In the genomic region with DNA sequence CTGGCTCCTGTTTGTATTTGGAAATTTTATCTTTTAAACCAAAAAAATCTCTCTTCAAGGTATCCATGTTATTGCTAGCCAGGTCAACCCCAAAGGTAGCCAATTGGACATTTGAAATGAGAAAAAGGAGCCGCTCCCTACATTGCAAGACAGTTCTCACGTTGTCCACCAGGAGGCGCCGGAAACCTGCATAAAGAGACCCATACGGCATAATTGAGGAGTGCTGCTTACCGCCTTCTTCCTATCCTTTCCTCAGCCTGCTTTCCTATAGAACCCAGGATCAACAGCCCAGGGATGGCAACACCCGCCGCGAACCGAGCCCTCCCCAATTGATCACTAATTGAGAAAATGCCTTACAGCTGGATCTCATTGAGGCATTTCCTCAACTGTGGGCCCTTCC, we compare ENCODE assay signal across 8 mouse cellular contexts. TPM values are rescaled to one million over a fixed set of nuclear protein-coding genes. Genes with fewer than 3 reads are reported as not detected.
A peak's percentile ranks its signal among the peaks of the same experiment; 100 is the strongest.
DNase-seq lines count a peak whose midpoint lies in the region; ATAC-seq lines count a peak whose summit lies in the region.

No protein-coding gene starts in this region.

- no peak overlapping the region for H3K4me3 ChIP-seq in midbrain, embryonic 10.5 days
- no peak overlapping the region for H3K4me3 ChIP-seq in midbrain, embryonic 16.5 days (ENCODE audit: low read depth, low read length)
- no peak overlapping the region for H3K4me3 ChIP-seq in hindbrain, embryonic 14.5 days (replicated peaks; ENCODE audit: low read length)
- H3K4me3 ChIP-seq in midbrain, embryonic 13.5 days (replicated peaks), result no peak overlapping the region

- ATAC-seq in midbrain, embryonic 16.5 days, result no peak
- ATAC-seq in hindbrain, embryonic 14.5 days (ENCODE audit: low FRiP score), result peak; percentile 55; the same call in 1 of the 2 replicates
- 0 out of 2 replicates have a peak, but pooled peaks have one; percentile 22 for ATAC-seq in midbrain, embryonic 13.5 days

- H3K27ac ChIP-seq in midbrain, embryonic 10.5 days (replicated peaks), result no peak overlapping the region
- H3K27ac ChIP-seq in midbrain, embryonic 16.5 days (ENCODE audit: low read length), result no peak overlapping the region
- no peak overlapping the region for H3K27ac ChIP-seq in hindbrain, embryonic 14.5 days
- no peak overlapping the region for H3K27ac ChIP-seq in midbrain, embryonic 13.5 days

- H3K9ac ChIP-seq in midbrain, embryonic 16.5 days (ENCODE audit: low read depth, low read length), result no peak overlapping the region
- no peak overlapping the region for H3K9ac ChIP-seq in hindbrain, embryonic 14.5 days
- no peak overlapping the region for H3K9ac ChIP-seq in midbrain, embryonic 13.5 days (replicated peaks)

- DNase-seq in midbrain, embryonic 10.5 days (ENCODE audit: low spot score), result peak; percentile 86
- DNase-seq in cerebellum, adult 8-10 months, result peak; percentile 77
- DNase-seq in forelimb bud, embryonic 11.5 days (ENCODE audit: low read depth, low spot score), result peak; percentile 87
- peak; percentile 93 for DNase-seq in hindbrain, embryonic 14.5 days (ENCODE audit: low spot score)
- peak; percentile 85 to 91 for DNase-seq in left cerebral cortex, adult 18-20 months (ENCODE audit: low spot score in 2 of 2)
- peak; percentile 56 to 68 for DNase-seq in spleen, postnatal 36 days (ENCODE audit: low spot score in 2 of 2)

- H3K4me1 ChIP-seq in midbrain, embryonic 10.5 days, result peaks cover 20% of the 10 kb centered on the region
- H3K4me1 ChIP-seq in midbrain, embryonic 16.5 days (ENCODE audit: control insufficient read depth, insufficient read depth, low read length), result no peaks in the 10 kb centered on the region; the same call in 1 of the 2 replicates
- no peaks in the 10 kb centered on the region for H3K4me1 ChIP-seq in hindbrain, embryonic 14.5 days (replicated peaks; ENCODE audit: control insufficient read depth, insufficient read depth, low read length)
- peaks cover 4% of the 10 kb centered on the region; the same call in 1 of the 2 replicates for H3K4me1 ChIP-seq in midbrain, embryonic 13.5 days (replicated peaks)

- peaks cover 22% of the 10 kb centered on the region for H3K27me3 ChIP-seq in midbrain, embryonic 10.5 days (ENCODE audit: low read depth, poor library complexity, severe bottlenecking)
- peaks cover 6% of the 10 kb centered on the region; the same call in 1 of the 2 replicates for H3K27me3 ChIP-seq in midbrain, embryonic 16.5 days (ENCODE audit: control insufficient read depth, insufficient read depth, low read depth, low read length)
- H3K27me3 ChIP-seq in hindbrain, embryonic 14.5 days (ENCODE audit: control insufficient read depth, insufficient read depth, low read length), result 0 out of 2 replicates have a peak, but pooled peaks cover 4% of the 10 kb centered on the region
- H3K27me3 ChIP-seq in midbrain, embryonic 13.5 days, result peaks cover 21% of the 10 kb centered on the region; the same call in 1 of the 2 replicates

- WGBS in midbrain, embryonic 10.5 days, result 0% methylated on average over 10 of the region's 10 CpGs
- 0% methylated on average over 10 of the region's 10 CpGs for WGBS in midbrain, embryonic 16.5 days
- WGBS in hindbrain, embryonic 14.5 days, result under 1% methylated on average over 10 of the region's 10 CpGs
- under 1% methylated on average over 10 of the region's 10 CpGs for WGBS in midbrain, embryonic 13.5 days

- H3K9me3 ChIP-seq in midbrain, embryonic 10.5 days (replicated peaks), result no peaks in the 10 kb centered on the region
- H3K9me3 ChIP-seq in midbrain, embryonic 16.5 days (replicated peaks; ENCODE audit: control insufficient read depth, low read length, poor library complexity, severe bottlenecking), result no peaks in the 10 kb centered on the region
- no peaks in the 10 kb centered on the region for H3K9me3 ChIP-seq in hindbrain, embryonic 14.5 days (ENCODE audit: control insufficient read depth, low read length)
- no peaks in the 10 kb centered on the region for H3K9me3 ChIP-seq in midbrain, embryonic 13.5 days

- H3K4me2 ChIP-seq in midbrain, embryonic 16.5 days (ENCODE audit: low read length), result no peak overlapping the region
- no peak overlapping the region for H3K4me2 ChIP-seq in hindbrain, embryonic 14.5 days (replicated peaks)
- H3K4me2 ChIP-seq in midbrain, embryonic 13.5 days (replicated peaks), result no peak overlapping the region

- no peaks in the 10 kb centered on the region for H3K36me3 ChIP-seq in midbrain, embryonic 10.5 days
- H3K36me3 ChIP-seq in midbrain, embryonic 16.5 days (ENCODE audit: control insufficient read depth, insufficient read depth, low read length), result no peaks in the 10 kb centered on the region
- H3K36me3 ChIP-seq in hindbrain, embryonic 14.5 days (replicated peaks; ENCODE audit: control insufficient read depth, insufficient read depth), result no peaks in the 10 kb centered on the region
- H3K36me3 ChIP-seq in midbrain, embryonic 13.5 days, result no peaks in the 10 kb centered on the region

RNA-seq across cellular contexts. Expression of gene Krt8, which starts 16.2 kb away (rescaled TPM):
- polyA plus RNA-seq in midbrain, embryonic 10.5 days (2016; fragmentation: Nextera tagmentation; extraction: Ambion mirVana), result 18.5 and 21.9 TPM in 2 replicates
- 2.2 TPM in 2 replicates for polyA plus RNA-seq in midbrain, embryonic 16.5 days (2015; fragmentation: Nextera tagmentation; extraction: Ambion mirVana)
- polyA plus RNA-seq in hindbrain, embryonic 14.5 days (2014; fragmentation: Nextera tagmentation; extraction: Ambion mirVana), result 4.1 and 6.8 TPM in 2 replicates
- total RNA-seq in left cerebral cortex, adult 18-20 months (2021), result not detected
- 1.1 and 1.6 TPM in 2 replicates for polyA plus RNA-seq in midbrain, embryonic 13.5 days (2015; fragmentation: Nextera tagmentation; extraction: Ambion mirVana)

RNA-seq across cellular contexts. Expression of gene Krt78, which starts 34.0 kb away (rescaled TPM):
- not detected in 2 replicates for polyA plus RNA-seq in midbrain, embryonic 10.5 days (2016; fragmentation: Nextera tagmentation; extraction: Ambion mirVana)
- polyA plus RNA-seq in midbrain, embryonic 16.5 days (2015; fragmentation: Nextera tagmentation; extraction: Ambion mirVana), result not detected in 2 replicates
- polyA plus RNA-seq in hindbrain, embryonic 14.5 days (2014; fragmentation: Nextera tagmentation; extraction: Ambion mirVana), result 0.07 TPM in 1 of 2 replicates, not detected in the other
- not detected for total RNA-seq in left cerebral cortex, adult 18-20 months (2021)
- polyA plus RNA-seq in midbrain, embryonic 13.5 days (2015; fragmentation: Nextera tagmentation; extraction: Ambion mirVana), result not detected in 2 replicates

RNA-seq across cellular contexts. Expression of gene Krt18, which starts 39.9 kb away (rescaled TPM):
- polyA plus RNA-seq in midbrain, embryonic 10.5 days (2016; fragmentation: Nextera tagmentation; extraction: Ambion mirVana), result 11.4 and 21.0 TPM in 2 replicates
- polyA plus RNA-seq in midbrain, embryonic 16.5 days (2015; fragmentation: Nextera tagmentation; extraction: Ambion mirVana), result 3.8 and 5.1 TPM in 2 replicates
- 8.6 and 15.7 TPM in 2 replicates for polyA plus RNA-seq in hindbrain, embryonic 14.5 days (2014; fragmentation: Nextera tagmentation; extraction: Ambion mirVana)
- under 1 TPM in 1 of 2 experiments, not detected in 1; 0.26 TPM for total RNA-seq in left cerebral cortex, adult 18-20 months (2021)
- polyA plus RNA-seq in midbrain, embryonic 13.5 days (2015; fragmentation: Nextera tagmentation; extraction: Ambion mirVana), result 1.2 and 2.5 TPM in 2 replicates

RNA-seq across cellular contexts. Expression of gene Krt79, which starts 48.0 kb away (rescaled TPM):
- polyA plus RNA-seq in midbrain, embryonic 10.5 days (2016; fragmentation: Nextera tagmentation; extraction: Ambion mirVana), result 0.07 and 0.20 TPM in 2 replicates
- polyA plus RNA-seq in midbrain, embryonic 16.5 days (2015; fragmentation: Nextera tagmentation; extraction: Ambion mirVana), result 0.25 and 0.51 TPM in 2 replicates
- polyA plus RNA-seq in hindbrain, embryonic 14.5 days (2014; fragmentation: Nextera tagmentation; extraction: Ambion mirVana), result 0.29 TPM in 1 of 2 replicates, not detected in the other
- total RNA-seq in left cerebral cortex, adult 18-20 months (2021), result not detected
- polyA plus RNA-seq in midbrain, embryonic 13.5 days (2015; fragmentation: Nextera tagmentation; extraction: Ambion mirVana), result 0.15 TPM in 1 of 2 replicates, not detected in the other
